Mouse (Mus musculus): ENCODE measurements around the gene Hdac5. TPM values are rescaled to one million over a fixed set of nuclear protein-coding genes. Genes with fewer than 3 reads are reported as not detected.

Gene Hdac5
- polyA plus RNA-seq, 1 experiment from 2014 or later, result 54.8 TPM

DNA sequence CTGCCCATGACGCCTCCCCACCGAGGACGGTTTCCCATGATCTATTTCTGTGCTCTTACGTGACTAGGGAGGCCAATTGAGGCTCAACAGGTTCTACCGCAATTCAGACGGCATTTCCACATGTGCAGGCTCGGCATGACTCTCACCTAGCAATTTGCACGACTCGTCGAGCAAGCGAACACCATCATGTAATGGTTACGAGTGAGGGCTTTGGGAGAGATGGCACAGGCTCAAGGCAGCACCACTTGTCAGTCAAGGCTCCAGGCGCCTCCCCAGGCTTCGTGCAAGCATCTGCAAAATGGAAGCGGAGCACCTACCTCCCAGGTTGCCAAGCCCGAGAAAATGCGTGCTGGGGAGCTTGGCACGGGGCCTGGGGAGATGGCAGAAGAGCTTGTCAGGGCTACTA, 18.0 kb downstream of the Hdac5 start:
- WGBS, result 56% methylated on average over 18 of the region's 18 CpGs
- Histone ChIP-seq H3K4me1 (ENCODE audit: control insufficient read depth, insufficient read depth, low read length) (peaks cover 70% of the 10 kb centered on the region), H3K4me3 (ENCODE audit: low read length) (no peak overlapping the region), H3K27ac (ENCODE audit: low read length) (no peak overlapping the region), H3K27me3 (replicated peaks; ENCODE audit: control insufficient read depth, insufficient read depth, low read length) (no peaks in the 10 kb centered on the region), H3K36me3 (ENCODE audit: control insufficient read depth, insufficient read depth, low read length) (peaks cover 2% of the 10 kb centered on the region; the same call in 1 of the 2 replicates), H3K9ac (ENCODE audit: low read depth, low read length) (no peak overlapping the region), H3K4me2 (ENCODE audit: low read depth, low read length) (no peak overlapping the region), H3K9me3 (ENCODE audit: control insufficient read depth, low read length) (no peaks in the 10 kb centered on the region)
- ATAC-seq, result no peak

DNA sequence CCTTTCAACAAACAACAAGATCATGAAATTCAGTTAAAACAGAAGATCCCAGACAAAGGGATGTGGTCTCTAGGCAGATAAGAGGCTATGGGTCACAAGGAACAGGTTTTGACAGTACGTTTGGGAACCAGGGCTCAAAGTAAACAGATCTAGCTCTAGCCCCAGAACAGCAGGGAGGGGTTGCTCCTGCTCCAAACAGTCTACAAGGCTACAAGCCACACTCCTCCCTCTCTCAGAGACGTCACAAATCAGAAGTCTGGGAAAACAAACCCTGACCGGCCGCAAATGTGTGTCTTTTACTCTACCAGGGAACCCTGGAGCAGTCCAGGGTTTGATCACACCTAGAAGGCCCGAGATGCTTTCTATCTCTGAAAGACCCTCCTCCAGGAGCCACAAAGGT, 19.0 kb downstream of the Hdac5 start:
- WGBS, result 32% methylated on average over 5 of the region's 5 CpGs
- H3K9me3 ChIP-seq (ENCODE audit: control insufficient read depth, low read length), result no peaks in the 10 kb centered on the region
- ATAC-seq, result no peak
- H3K4me1 ChIP-seq (ENCODE audit: control insufficient read depth, insufficient read depth, low read length), result peaks cover 61% of the 10 kb centered on the region
- H3K4me3 ChIP-seq (ENCODE audit: low read length), result no peak overlapping the region
- H3K36me3 ChIP-seq (ENCODE audit: control insufficient read depth, insufficient read depth, low read length), result peaks cover 6% of the 10 kb centered on the region
- H3K27me3 ChIP-seq (replicated peaks; ENCODE audit: control insufficient read depth, insufficient read depth, low read length), result no peaks in the 10 kb centered on the region
- H3K4me2 ChIP-seq (ENCODE audit: low read depth, low read length), result no peak overlapping the region
- no peak overlapping the region for H3K27ac ChIP-seq (ENCODE audit: low read length)
- H3K9ac ChIP-seq (ENCODE audit: low read depth, low read length), result peak overlapping the region; percentile 42

DNA sequence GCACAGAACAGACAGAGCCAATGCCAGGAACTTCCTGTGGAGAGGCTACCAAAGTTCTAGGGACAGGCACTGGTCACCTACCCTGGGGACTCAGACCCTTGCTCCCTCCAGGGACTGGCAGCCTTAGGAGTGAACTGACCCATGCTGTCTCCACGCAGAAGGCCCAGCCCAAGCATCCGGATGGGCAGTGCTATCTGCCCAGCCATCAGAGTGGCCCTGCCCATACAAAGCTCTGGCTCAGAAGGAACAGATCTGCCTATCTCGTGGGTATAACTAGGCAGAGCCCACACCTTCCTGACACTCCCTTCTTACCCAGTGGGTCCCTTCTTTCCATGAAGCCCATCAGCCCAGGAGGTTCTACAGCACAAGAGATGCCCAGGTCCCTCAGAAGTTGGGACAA, 19.8 kb downstream of the Hdac5 start:
- Histone ChIP-seq H3K9me3 (ENCODE audit: control insufficient read depth, low read length) (no peaks in the 10 kb centered on the region), H3K36me3 (ENCODE audit: control insufficient read depth, insufficient read depth, low read length) (peaks cover 8% of the 10 kb centered on the region), H3K9ac (ENCODE audit: low read depth, low read length) (no peak overlapping the region), H3K4me2 (ENCODE audit: low read depth, low read length) (no peak overlapping the region), H3K4me3 (ENCODE audit: low read length) (no peak overlapping the region), H3K27ac (ENCODE audit: low read length) (no peak overlapping the region), H3K4me1 (ENCODE audit: control insufficient read depth, insufficient read depth, low read length) (peaks cover 53% of the 10 kb centered on the region), H3K27me3 (replicated peaks; ENCODE audit: control insufficient read depth, insufficient read depth, low read length) (no peaks in the 10 kb centered on the region)
- ATAC-seq, result no peak
- WGBS, result 58% methylated on average over 3 of the region's 3 CpGs

DNA sequence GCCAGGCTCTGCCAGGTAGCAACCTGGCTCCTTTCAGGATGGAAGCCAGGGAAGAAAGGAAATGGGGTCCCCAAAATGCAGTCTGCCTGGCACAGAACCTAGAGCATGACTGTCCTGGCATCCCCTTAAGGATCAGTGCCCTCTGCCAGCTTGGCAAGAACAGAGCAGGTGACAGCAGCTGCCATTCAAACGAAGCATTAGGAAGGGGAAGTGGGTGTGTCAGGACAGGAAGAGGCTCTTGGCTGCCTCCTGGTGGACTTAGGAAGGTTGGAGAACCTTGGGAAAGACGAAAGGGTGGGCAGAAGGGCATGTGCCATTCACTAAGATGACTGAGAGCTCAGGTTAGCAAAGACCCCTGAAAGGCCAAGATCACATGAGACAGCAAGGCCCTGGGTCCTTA, 20.2 kb downstream of the Hdac5 start:
- 30% methylated on average over 2 of the region's 2 CpGs for WGBS
- Histone ChIP-seq H3K4me1 (ENCODE audit: control insufficient read depth, insufficient read depth, low read length) (peaks cover 48% of the 10 kb centered on the region), H3K4me3 (ENCODE audit: low read length) (no peak overlapping the region), H3K27me3 (replicated peaks; ENCODE audit: control insufficient read depth, insufficient read depth, low read length) (no peaks in the 10 kb centered on the region), H3K9ac (ENCODE audit: low read depth, low read length) (no peak overlapping the region), H3K27ac (ENCODE audit: low read length) (no peak overlapping the region), H3K4me2 (ENCODE audit: low read depth, low read length) (no peak overlapping the region), H3K9me3 (ENCODE audit: control insufficient read depth, low read length) (no peaks in the 10 kb centered on the region), H3K36me3 (ENCODE audit: control insufficient read depth, insufficient read depth, low read length) (peaks cover 8% of the 10 kb centered on the region)
- ATAC-seq, result no peak

DNA sequence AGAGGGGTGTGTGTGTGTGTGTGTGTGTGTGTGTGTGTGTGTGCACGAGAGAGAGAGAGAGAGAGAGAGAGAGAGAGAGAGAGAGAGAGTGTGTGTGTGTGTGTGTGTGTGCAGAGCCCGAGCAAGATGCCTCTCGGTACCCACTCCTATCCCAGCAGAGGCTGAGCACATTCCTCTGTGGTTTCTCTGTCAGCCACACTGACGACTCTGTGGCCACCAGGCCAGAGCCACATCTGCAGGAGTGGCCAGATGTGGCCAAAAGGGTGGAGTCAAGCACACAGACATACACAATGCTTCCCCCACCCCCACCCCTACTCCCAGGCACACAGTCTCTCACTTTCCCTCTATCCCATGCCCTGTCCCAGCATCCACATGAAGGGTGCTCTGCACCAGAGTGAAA, 21.1 kb downstream of the Hdac5 start:
- 26% methylated on average over 4 of the region's 4 CpGs for WGBS
- Histone ChIP-seq H3K36me3 (ENCODE audit: control insufficient read depth, insufficient read depth, low read length) (peaks cover 13% of the 10 kb centered on the region), H3K27me3 (replicated peaks; ENCODE audit: control insufficient read depth, insufficient read depth, low read length) (no peaks in the 10 kb centered on the region), H3K4me2 (ENCODE audit: low read depth, low read length) (no peak overlapping the region), H3K4me1 (ENCODE audit: control insufficient read depth, insufficient read depth, low read length) (peaks cover 40% of the 10 kb centered on the region), H3K9me3 (ENCODE audit: control insufficient read depth, low read length) (no peaks in the 10 kb centered on the region), H3K27ac (ENCODE audit: low read length) (no peak overlapping the region), H3K4me3 (ENCODE audit: low read length) (no peak overlapping the region), H3K9ac (ENCODE audit: low read depth, low read length) (no peak overlapping the region; the same call in 1 of the 2 replicates)
- no peak for ATAC-seq

DNA sequence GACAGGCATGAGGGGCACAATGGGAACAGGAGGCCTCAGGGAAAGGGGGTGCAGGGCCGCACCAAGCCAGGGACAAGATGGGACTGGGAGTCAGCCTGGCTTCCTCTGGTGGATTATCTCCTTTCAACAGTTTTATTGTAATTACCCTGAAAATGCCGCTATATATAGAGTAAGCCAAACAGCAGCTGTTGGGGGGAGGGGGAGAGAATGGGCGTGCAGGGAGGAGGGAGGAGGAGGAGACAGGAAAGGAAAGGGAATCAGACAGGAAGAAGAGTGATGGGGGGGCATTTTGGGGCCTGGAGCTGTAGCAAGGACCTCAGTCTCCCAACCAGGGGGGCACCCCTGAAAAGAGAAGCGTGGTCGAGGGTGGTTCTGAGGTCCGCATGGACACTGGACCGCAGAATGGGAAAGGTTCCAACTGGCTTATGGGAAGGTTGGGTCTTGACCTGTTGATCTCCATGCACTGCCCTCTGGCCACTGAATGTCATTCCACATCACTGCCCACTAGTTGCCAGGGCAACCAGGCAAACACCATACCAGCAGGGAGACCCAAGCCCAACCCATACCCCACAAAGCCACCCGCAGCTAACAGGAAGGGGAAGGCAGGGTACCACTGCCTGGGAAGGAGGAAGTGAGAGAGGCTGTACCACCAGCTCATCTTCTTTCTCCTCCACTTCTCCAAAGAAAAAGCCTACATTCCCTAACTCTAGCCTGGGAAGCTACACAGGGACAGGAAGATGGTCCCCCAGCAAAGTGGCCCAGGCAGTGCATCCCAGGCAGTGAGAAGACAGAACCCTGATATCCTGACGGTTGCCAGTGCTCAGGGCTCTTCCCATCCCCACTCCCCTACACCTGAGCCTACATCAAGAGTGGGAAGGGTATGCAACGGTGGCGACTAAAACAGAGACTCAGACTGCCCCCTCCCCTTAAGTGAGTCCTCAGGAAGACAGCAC, 21.9 kb downstream of the Hdac5 start:
- 0 out of 2 replicates have a peak overlapping the region, but pooled peaks have one; percentile 12 for H3K9ac ChIP-seq (ENCODE audit: low read depth, low read length)
- ATAC-seq, result peak; percentile 14
- no peaks in the 10 kb centered on the region for H3K27me3 ChIP-seq (replicated peaks; ENCODE audit: control insufficient read depth, insufficient read depth, low read length)
- no peak overlapping the region for H3K4me3 ChIP-seq (ENCODE audit: low read length)
- no peaks in the 10 kb centered on the region for H3K9me3 ChIP-seq (ENCODE audit: control insufficient read depth, low read length)
- peaks cover 35% of the 10 kb centered on the region for H3K4me1 ChIP-seq (ENCODE audit: control insufficient read depth, insufficient read depth, low read length)
- H3K27ac ChIP-seq (ENCODE audit: low read length), result peak overlapping the region; percentile 67
- peaks cover 13% of the 10 kb centered on the region for H3K36me3 ChIP-seq (ENCODE audit: control insufficient read depth, insufficient read depth, low read length)
- WGBS, result 46% methylated on average over 11 of the region's 11 CpGs
- H3K4me2 ChIP-seq (ENCODE audit: low read depth, low read length), result peak overlapping the region; percentile 17; the same call in 1 of the 2 replicates

DNA sequence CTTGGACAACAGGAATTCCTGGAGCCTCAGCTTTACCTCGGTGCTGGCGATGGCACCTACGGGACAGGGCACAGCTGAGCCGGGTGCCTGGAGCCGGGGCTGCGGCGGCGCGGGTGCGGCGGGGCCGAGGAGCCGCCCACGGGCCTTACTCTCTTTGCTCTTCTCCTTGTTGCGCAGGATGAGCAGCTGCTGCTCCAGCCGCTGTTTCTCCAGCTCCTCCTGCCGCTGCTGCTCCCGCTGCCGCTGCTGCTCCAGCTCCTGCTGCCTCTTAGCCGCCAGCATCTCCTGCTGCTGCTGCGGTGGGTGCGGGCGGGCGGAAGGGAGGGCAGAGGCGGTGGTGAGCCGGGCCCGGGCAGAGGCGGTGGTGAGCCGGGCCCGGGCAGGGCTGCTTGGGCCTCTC, 23.5 kb downstream of the Hdac5 start:
- no peak for ATAC-seq
- Histone ChIP-seq H3K36me3 (ENCODE audit: control insufficient read depth, insufficient read depth, low read length) (peaks cover 14% of the 10 kb centered on the region), H3K4me3 (ENCODE audit: low read length) (no peak overlapping the region), H3K4me2 (ENCODE audit: low read depth, low read length) (no peak overlapping the region), H3K27ac (ENCODE audit: low read length) (no peak overlapping the region), H3K27me3 (replicated peaks; ENCODE audit: control insufficient read depth, insufficient read depth, low read length) (no peaks in the 10 kb centered on the region), H3K4me1 (ENCODE audit: control insufficient read depth, insufficient read depth, low read length) (peaks cover 24% of the 10 kb centered on the region), H3K9me3 (ENCODE audit: control insufficient read depth, low read length) (no peaks in the 10 kb centered on the region), H3K9ac (ENCODE audit: low read depth, low read length) (no peak overlapping the region)
- 73% methylated on average over 30 of the region's 30 CpGs for WGBS

DNA sequence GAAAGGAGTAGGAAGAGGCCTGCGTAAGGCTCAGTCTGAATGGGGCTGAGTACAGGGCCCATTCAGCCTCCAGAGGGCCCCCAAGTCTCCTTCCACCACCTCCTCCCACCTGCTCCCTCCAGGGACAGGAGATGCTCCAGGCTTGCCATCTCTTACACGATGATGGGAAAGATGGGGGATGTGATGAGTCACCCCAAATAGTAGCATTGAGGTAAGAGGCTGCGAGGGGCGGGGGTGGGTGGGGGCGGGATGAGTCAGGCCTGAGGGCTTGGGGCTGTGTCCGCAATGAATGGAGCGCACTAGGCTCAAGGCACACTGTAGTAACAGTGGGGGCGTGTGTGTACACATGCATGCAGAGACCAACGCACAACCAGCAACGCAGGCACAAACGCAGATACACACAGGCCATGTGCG, 28.6 kb downstream of the Hdac5 start:
- Histone ChIP-seq H3K36me3 (ENCODE audit: control insufficient read depth, insufficient read depth, low read length) (peaks cover 30% of the 10 kb centered on the region), H3K27ac (ENCODE audit: low read length) (no peak overlapping the region), H3K4me1 (ENCODE audit: control insufficient read depth, insufficient read depth, low read length) (no peaks in the 10 kb centered on the region), H3K9ac (ENCODE audit: low read depth, low read length) (no peak overlapping the region), H3K4me3 (ENCODE audit: low read length) (no peak overlapping the region), H3K4me2 (ENCODE audit: low read depth, low read length) (no peak overlapping the region), H3K27me3 (replicated peaks; ENCODE audit: control insufficient read depth, insufficient read depth, low read length) (no peaks in the 10 kb centered on the region), H3K9me3 (ENCODE audit: control insufficient read depth, low read length) (no peaks in the 10 kb centered on the region)
- no peak for ATAC-seq
- 75% methylated on average over 12 of the region's 12 CpGs for WGBS

DNA sequence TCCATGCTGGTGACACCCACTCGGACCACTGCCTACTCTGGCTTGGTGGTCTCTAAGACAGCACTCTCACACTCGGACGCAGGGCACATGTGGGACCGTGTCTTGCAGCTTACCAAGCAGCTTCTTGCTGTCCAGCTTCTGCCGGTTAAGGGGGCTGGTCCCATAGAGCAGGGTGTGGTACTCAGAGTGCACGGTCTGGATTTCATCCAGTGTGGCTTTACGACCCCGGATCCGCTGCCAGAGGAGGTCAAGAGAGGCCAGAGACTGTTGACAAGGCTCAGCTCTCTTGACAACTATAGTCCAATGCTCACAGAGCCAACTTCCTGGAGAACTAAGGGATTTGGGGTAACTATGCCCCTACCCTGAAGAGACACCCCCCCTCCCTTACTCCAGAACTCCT, 30.1 kb downstream of the Hdac5 start:
- H3K9me3 ChIP-seq (ENCODE audit: control insufficient read depth, low read length), result no peaks in the 10 kb centered on the region
- H3K36me3 ChIP-seq (ENCODE audit: control insufficient read depth, insufficient read depth, low read length), result peaks cover 30% of the 10 kb centered on the region
- ATAC-seq, result no peak
- no peaks in the 10 kb centered on the region for H3K27me3 ChIP-seq (replicated peaks; ENCODE audit: control insufficient read depth, insufficient read depth, low read length)
- no peak overlapping the region for H3K4me3 ChIP-seq (ENCODE audit: low read length)
- no peaks in the 10 kb centered on the region for H3K4me1 ChIP-seq (ENCODE audit: control insufficient read depth, insufficient read depth, low read length)
- no peak overlapping the region for H3K27ac ChIP-seq (ENCODE audit: low read length)
- no peak overlapping the region for H3K4me2 ChIP-seq (ENCODE audit: low read depth, low read length)
- H3K9ac ChIP-seq (ENCODE audit: low read depth, low read length), result no peak overlapping the region; the same call in 1 of the 2 replicates
- 39% methylated on average over 9 of the region's 9 CpGs for WGBS

Data from intestine, embryonic 16.5 days (tissue).